Mouse (Mus musculus): Measurements from ENCODE around the gene Gnpnat1. TPM values are rescaled to one million over a fixed set of nuclear protein-coding genes. Genes with fewer than 3 reads are reported as not detected.

Gene Gnpnat1
- polyA plus RNA-seq, 1 experiment from 2014 or later: 27.0 TPM

- 13% methylated on average over 8 of the region's 8 CpGs for WGBS
- H3K27me3 ChIP-seq: no peaks in the 10 kb centered on the region
- peaks cover 10% of the 10 kb centered on the region for H3K4me1 ChIP-seq (replicated peaks)
- peak overlapping the region; percentile 70 for H3K4me2 ChIP-seq
- no peaks in the 10 kb centered on the region for H3K9me3 ChIP-seq
- peaks cover 25% of the 10 kb centered on the region for H3K36me3 ChIP-seq
- peak overlapping the region; percentile 76 for H3K4me3 ChIP-seq
- H3K27ac ChIP-seq (replicated peaks): peak overlapping the region; percentile 85
- H3K9ac ChIP-seq: peak overlapping the region; percentile 81
- peak; percentile 25 for ATAC-seq (ENCODE audit: low FRiP score, low read depth)
Measured at GRCm38 (mm10) chr14:45329018-45329588, 75.6 kb downstream of the Gnpnat1 start.

- H3K9ac ChIP-seq: no peak overlapping the region
- no peaks in the 10 kb centered on the region for H3K9me3 ChIP-seq
- H3K4me1 ChIP-seq (replicated peaks): peaks cover 10% of the 10 kb centered on the region
- no peak for ATAC-seq (ENCODE audit: low FRiP score, low read depth)
- peaks cover 19% of the 10 kb centered on the region for H3K36me3 ChIP-seq
- no peak overlapping the region for H3K27ac ChIP-seq (replicated peaks)
- no peaks in the 10 kb centered on the region for H3K27me3 ChIP-seq
- H3K4me2 ChIP-seq: no peak overlapping the region
- 91% methylated on average over 4 of the region's 4 CpGs for WGBS
- H3K4me3 ChIP-seq: no peak overlapping the region
Measured at GRCm38 (mm10) chr14:45328072-45328713, 76.5 kb downstream of the Gnpnat1 start.

Small RNAs within 50 kb of the gene (microRNA-seq; reads per million reads assigned to microRNA genes)
- not detected for gene Gm25353

Other genes with a start within 250 kb of the Gnpnat1 start
- 12.8 and 13.7 TPM in 2 replicates for gene Gpr137c, start 185.2 kb downstream of the Gnpnat1 start, polyA plus RNA-seq (2015; fragmentation: Nextera tagmentation; extraction: Ambion mirVana)
- 34.9 and 35.1 TPM in 2 replicates for gene Txndc16, start 184.6 kb downstream of the Gnpnat1 start, polyA plus RNA-seq (2015; fragmentation: Nextera tagmentation; extraction: Ambion mirVana)
- gene Ero1l, start 86.1 kb downstream of the Gnpnat1 start, polyA plus RNA-seq (2015; fragmentation: Nextera tagmentation; extraction: Ambion mirVana): 21.4 and 21.8 TPM in 2 replicates
- gene Psmc6, start 75.1 kb downstream of the Gnpnat1 start, polyA plus RNA-seq (2015; fragmentation: Nextera tagmentation; extraction: Ambion mirVana): 140 and 155 TPM in 2 replicates
- gene Styx, start 53.8 kb downstream of the Gnpnat1 start, polyA plus RNA-seq (2015; fragmentation: Nextera tagmentation; extraction: Ambion mirVana): 66.2 and 66.5 TPM in 2 replicates
- gene Fermt2, start 125.2 kb upstream of the Gnpnat1 start, polyA plus RNA-seq (2015; fragmentation: Nextera tagmentation; extraction: Ambion mirVana): 62.3 and 69.9 TPM in 2 replicates